Mouse (Mus musculus) forebrain, embryonic 15.5 days (tissue): ENCODE results near the gene Nectin2. TPM values are rescaled to one million over a fixed set of nuclear protein-coding genes. Genes with fewer than 3 reads are reported as not detected.

Source experiments
- ATAC-seq: fragments of 200-750 bp; cut with Nextera tagmentation; replicated peaks from 2 replicates; pipeline ENCODE4 v1.8.0; 2017; ENCODE audit warnings: mild to moderate bottlenecking, moderate TSS enrichment, moderate library complexity
- H3K27ac ChIP-seq: fragments of 300-500 bp; sonication (generic); replicated peaks from 2 replicates; pipeline ENCODE4 v1.5.1; 2015; ENCODE audit warnings: mild to moderate bottlenecking, inconsistent platforms
- H3K27me3 ChIP-seq: fragments of 300-500 bp; sonication (generic); 2 replicates; pipeline ENCODE4 v1.6.1; 2015; ENCODE audit warnings: inconsistent platforms
- H3K36me3 ChIP-seq: fragments of 300-500 bp; sonication (generic); 2 replicates; pipeline ENCODE4 v1.6.1; 2015; ENCODE audit warnings: mild to moderate bottlenecking, inconsistent platforms
- H3K4me1 ChIP-seq: fragments of 300-500 bp; sonication (generic); 2 replicates; pipeline ENCODE4 v1.6.1; 2015; ENCODE audit warnings: inconsistent platforms
- H3K4me2 ChIP-seq: fragments of 300-500 bp; sonication (generic); replicated peaks from 2 replicates; pipeline ENCODE4 v1.6.1; 2015; ENCODE audit warnings: mild to moderate bottlenecking, inconsistent platforms
- H3K4me3 ChIP-seq: fragments of 300-500 bp; sonication (generic); 2 replicates; pipeline ENCODE4 v1.5.1; 2015; ENCODE audit warnings: mild to moderate bottlenecking, inconsistent platforms
- H3K9ac ChIP-seq: fragments of 300-500 bp; sonication (generic); replicated peaks from 2 replicates; pipeline ENCODE4 v1.6.1; 2015; ENCODE audit warnings: mild to moderate bottlenecking, inconsistent platforms
- H3K9me3 ChIP-seq: fragments of 300-500 bp; sonication (generic); 2 replicates; pipeline ENCODE4 v1.6.1; 2016; ENCODE audit warnings: inconsistent platforms
- WGBS: fragments of 180-500 bp; shearing (Covaris S2); methylation state at CpG from one replicate; pipeline ENCODE4 v1.1.7; 2015; ENCODE audit warnings: mixed read lengths; 5-methylcytosine and 5-hydroxymethylcytosine counted together
- polyA plus RNA-seq: library from polyadenylated mRNA; unstranded; fragments of >200 nt; fragmentation: Nextera tagmentation; extraction: Ambion mirVana; gene quantifications from 2 replicates; pipeline ENCODE4 v1.2.1, GENCODE M21; 2015

Nectin2 gene
- polyA plus RNA-seq, 1 experiment from 2014 or later, result 45.3 TPM

- peak overlapping the region; percentile 95 for H3K4me2 ChIP-seq
- H3K36me3 ChIP-seq, result peaks cover 22% of the 10 kb centered on the region
- peak overlapping the region; percentile 70 for H3K9ac ChIP-seq
- no peaks in the 10 kb centered on the region for H3K9me3 ChIP-seq
- peaks cover 22% of the 10 kb centered on the region for H3K4me1 ChIP-seq
- 0% methylated on average over 39 of the region's 39 CpGs for WGBS
- no peaks in the 10 kb centered on the region for H3K27me3 ChIP-seq
- peak overlapping the region; percentile 68 for H3K27ac ChIP-seq
- ATAC-seq, result no peak
- H3K4me3 ChIP-seq, result peak overlapping the region; percentile 73
Measured at GRCm38 (mm10) chr7:19714836-19715235, 35.4 kb downstream of the Nectin2 start.

- Histone ChIP-seq H3K27ac (no peak overlapping the region), H3K4me3 (0 out of 2 replicates have a peak overlapping the region, but pooled peaks have one; percentile 73), H3K4me2 (no peak overlapping the region), H3K27me3 (no peaks in the 10 kb centered on the region), H3K9me3 (no peaks in the 10 kb centered on the region), H3K9ac (no peak overlapping the region), H3K4me1 (peaks cover 22% of the 10 kb centered on the region), H3K36me3 (peaks cover 35% of the 10 kb centered on the region)
- 89% methylated on average over 9 of the region's 9 CpGs for WGBS
- ATAC-seq, result no peak
Measured at GRCm38 (mm10) chr7:19713598-19713997, 36.7 kb downstream of the Nectin2 start.

- 56% methylated on average over 4 of the region's 4 CpGs for WGBS
- H3K4me3 ChIP-seq, result no peak overlapping the region
- H3K4me1 ChIP-seq, result peaks cover 22% of the 10 kb centered on the region
- H3K27ac ChIP-seq, result no peak overlapping the region
- ATAC-seq, result no peak
- H3K36me3 ChIP-seq, result peaks cover 37% of the 10 kb centered on the region
- H3K27me3 ChIP-seq, result no peaks in the 10 kb centered on the region
- no peak overlapping the region for H3K4me2 ChIP-seq
- no peak overlapping the region for H3K9ac ChIP-seq
- H3K9me3 ChIP-seq, result no peaks in the 10 kb centered on the region
Measured at GRCm38 (mm10) chr7:19713196-19713595, 37.1 kb downstream of the Nectin2 start.

GRCm38 (mm10) chr7:19712414-19712813, 37.9 kb downstream of the Nectin2 start:
- peaks cover 37% of the 10 kb centered on the region for H3K36me3 ChIP-seq
- no peaks in the 10 kb centered on the region for H3K27me3 ChIP-seq
- no peak overlapping the region for H3K4me2 ChIP-seq
- WGBS, result 76% methylated on average over 4 of the region's 4 CpGs
- H3K27ac ChIP-seq, result no peak overlapping the region
- ATAC-seq, result no peak
- H3K9me3 ChIP-seq, result no peaks in the 10 kb centered on the region
- no peak overlapping the region for H3K4me3 ChIP-seq
- peaks cover 22% of the 10 kb centered on the region for H3K4me1 ChIP-seq
- H3K9ac ChIP-seq, result no peak overlapping the region

- Histone ChIP-seq H3K27me3 (no peaks in the 10 kb centered on the region), H3K27ac (no peak overlapping the region), H3K36me3 (peaks cover 39% of the 10 kb centered on the region), H3K4me3 (no peak overlapping the region), H3K9me3 (no peaks in the 10 kb centered on the region), H3K4me1 (peaks cover 14% of the 10 kb centered on the region), H3K9ac (no peak overlapping the region), H3K4me2 (no peak overlapping the region)
- 92% methylated on average over 10 of the region's 10 CpGs for WGBS
- ATAC-seq, result no peak
Measured at GRCm38 (mm10) chr7:19710650-19711049, 39.6 kb downstream of the Nectin2 start.

- ATAC-seq, result no peak
- Histone ChIP-seq H3K4me3 (no peak overlapping the region), H3K9ac (no peak overlapping the region), H3K4me2 (no peak overlapping the region), H3K27me3 (no peaks in the 10 kb centered on the region), H3K27ac (no peak overlapping the region), H3K9me3 (no peaks in the 10 kb centered on the region), H3K36me3 (peaks cover 35% of the 10 kb centered on the region), H3K4me1 (no peaks in the 10 kb centered on the region)
- WGBS, result 93% methylated on average over 7 of the region's 7 CpGs
Measured at GRCm38 (mm10) chr7:19705271-19705670, 45.0 kb downstream of the Nectin2 start.

- H3K9me3 ChIP-seq, result no peaks in the 10 kb centered on the region
- no peak overlapping the region for H3K4me2 ChIP-seq
- no peak overlapping the region for H3K4me3 ChIP-seq
- peaks cover 29% of the 10 kb centered on the region for H3K36me3 ChIP-seq
- no peaks in the 10 kb centered on the region for H3K27me3 ChIP-seq
- no peak overlapping the region for H3K9ac ChIP-seq
- ATAC-seq, result no peak
- peaks cover 2% of the 10 kb centered on the region for H3K4me1 ChIP-seq
- 91% methylated on average over 4 of the region's 4 CpGs for WGBS
- no peak overlapping the region for H3K27ac ChIP-seq
Measured at GRCm38 (mm10) chr7:19704475-19704874, 45.8 kb downstream of the Nectin2 start.

- Histone ChIP-seq H3K9ac (no peak overlapping the region), H3K4me1 (peaks cover 16% of the 10 kb centered on the region), H3K4me3 (no peak overlapping the region), H3K27ac (no peak overlapping the region), H3K36me3 (peaks cover 18% of the 10 kb centered on the region; the same call in 1 of the 2 replicates), H3K27me3 (no peaks in the 10 kb centered on the region), H3K9me3 (no peaks in the 10 kb centered on the region), H3K4me2 (no peak overlapping the region)
- WGBS, result 93% methylated on average over 16 of the region's 16 CpGs
- no peak for ATAC-seq
Measured at GRCm38 (mm10) chr7:19702859-19703555, 47.3 kb downstream of the Nectin2 start.

GRCm38 (mm10) chr7:19701069-19701761, 49.1 kb downstream of the Nectin2 start:
- no peak overlapping the region for H3K4me3 ChIP-seq
- no peaks in the 10 kb centered on the region for H3K27me3 ChIP-seq
- ATAC-seq, result peak; percentile 57; the same call in 1 of the 2 replicates
- H3K27ac ChIP-seq, result no peak overlapping the region
- no peak overlapping the region for H3K9ac ChIP-seq
- H3K9me3 ChIP-seq, result no peaks in the 10 kb centered on the region
- 30% methylated on average over 22 of the region's 22 CpGs for WGBS
- no peak overlapping the region for H3K4me2 ChIP-seq
- peaks cover 17% of the 10 kb centered on the region; the same call in 1 of the 2 replicates for H3K36me3 ChIP-seq
- H3K4me1 ChIP-seq, result peaks cover 16% of the 10 kb centered on the region

GRCm38 (mm10) chr7:19700299-19701068, 49.8 kb downstream of the Nectin2 start:
- Histone ChIP-seq H3K4me2 (no peak overlapping the region), H3K27ac (no peak overlapping the region), H3K36me3 (peaks cover 16% of the 10 kb centered on the region; the same call in 1 of the 2 replicates), H3K27me3 (no peaks in the 10 kb centered on the region), H3K4me1 (peaks cover 16% of the 10 kb centered on the region), H3K9me3 (no peaks in the 10 kb centered on the region), H3K9ac (no peak overlapping the region), H3K4me3 (no peak overlapping the region)
- no peak for ATAC-seq
- 66% methylated on average over 12 of the region's 12 CpGs for WGBS

- Histone ChIP-seq H3K36me3 (peaks cover 13% of the 10 kb centered on the region; the same call in 1 of the 2 replicates), H3K9ac (no peak overlapping the region), H3K4me2 (no peak overlapping the region), H3K4me1 (peaks cover 16% of the 10 kb centered on the region), H3K27me3 (no peaks in the 10 kb centered on the region), H3K9me3 (no peaks in the 10 kb centered on the region), H3K27ac (0 out of 2 replicates have a peak overlapping the region, but pooled peaks have one; percentile 21), H3K4me3 (no peak overlapping the region)
- WGBS, result 82% methylated on average over 4 of the region's 4 CpGs
- no peak for ATAC-seq
Measured at GRCm38 (mm10) chr7:19699827-19700148, 50.5 kb downstream of the Nectin2 start.
